Mouse (Mus musculus) frontal cortex, postnatal 10 days (tissue): Measurements from ENCODE around the gene Ak5.

Experiments used
- DNase-seq, 2 experiments: peaks; one replicate each; pipeline ENCODE4 v3.0.0; 2022; ENCODE audit warnings: low spot score in 2 of 2, mixed read lengths in 1 of 2

Gene Ak5

GRCm38 (mm10) chr3:152564516-152565113 lies 103.5 kb downstream of the Ak5 start:
- no peak for DNase-seq

GRCm38 (mm10) chr3:152563833-152564232 lies 104.3 kb downstream of the Ak5 start:
- no peak for DNase-seq

- DNase-seq: no peak
These were observed 106.5 kb downstream of the Ak5 start for GRCm38 (mm10) chr3:152561708-152562107.

GRCm38 (mm10) chr3:152559295-152559694 lies 108.9 kb downstream of the Ak5 start:
- DNase-seq: no peak

GRCm38 (mm10) chr3:152558106-152558505 lies 110.1 kb downstream of the Ak5 start:
- no peak for DNase-seq

- DNase-seq: no peak
These were observed 110.5 kb downstream of the Ak5 start for GRCm38 (mm10) chr3:152557659-152558058.

GRCm38 (mm10) chr3:152556919-152557318 lies 111.2 kb downstream of the Ak5 start:
- no peak for DNase-seq

- DNase-seq: no peak
These were observed 111.7 kb downstream of the Ak5 start for GRCm38 (mm10) chr3:152556435-152556834.

- DNase-seq: no peak
These were observed 112.9 kb downstream of the Ak5 start for GRCm38 (mm10) chr3:152555216-152555615.

- no peak for DNase-seq
These were observed 113.8 kb downstream of the Ak5 start for GRCm38 (mm10) chr3:152554366-152554765.

GRCm38 (mm10) chr3:152552641-152553040 lies 115.5 kb downstream of the Ak5 start:
- DNase-seq: no peak

- DNase-seq: no peak
These were observed 117.5 kb downstream of the Ak5 start for GRCm38 (mm10) chr3:152550528-152551115.

GRCm38 (mm10) chr3:152550031-152550430 lies 118.1 kb downstream of the Ak5 start:
- DNase-seq: no peak

- no peak for DNase-seq
These were observed 123.2 kb downstream of the Ak5 start for GRCm38 (mm10) chr3:152544921-152545320.

GRCm38 (mm10) chr3:152542298-152542697 lies 125.9 kb downstream of the Ak5 start:
- no peak for DNase-seq

GRCm38 (mm10) chr3:152530344-152530743 lies 137.8 kb downstream of the Ak5 start:
- no peak for DNase-seq

GRCm38 (mm10) chr3:152529058-152529972 lies 138.8 kb downstream of the Ak5 start:
- no peak for DNase-seq

- no peak for DNase-seq
These were observed 141.4 kb downstream of the Ak5 start for GRCm38 (mm10) chr3:152526721-152527120.

- DNase-seq: no peak
These were observed 144.9 kb downstream of the Ak5 start for GRCm38 (mm10) chr3:152523315-152523638.

GRCm38 (mm10) chr3:152522634-152523314 lies 145.4 kb downstream of the Ak5 start:
- DNase-seq: no peak

GRCm38 (mm10) chr3:152521054-152521453 lies 147.1 kb downstream of the Ak5 start:
- DNase-seq: no peak

- no peak for DNase-seq
These were observed 148.1 kb downstream of the Ak5 start for GRCm38 (mm10) chr3:152520074-152520473.
